Mouse (Mus musculus) embryonic facial prominence, embryonic 14.5 days (tissue): Measurements from ENCODE around the gene Pde4c. TPM values are rescaled to one million over a fixed set of nuclear protein-coding genes. Genes with fewer than 3 reads are reported as not detected.

Experiments
- ATAC-seq: fragments of 200-750 bp; cut with Nextera tagmentation; 2 replicates; pipeline ENCODE4 v1.8.0; 2017; ENCODE audit warnings: low read depth, moderate number of reproducible peaks, moderate TSS enrichment
- DNase-seq: peaks from one replicate; pipeline ENCODE4 v3.0.0-alpha.2; 2015; ENCODE audit warnings: low spot score
- H3K27ac ChIP-seq: fragments of 300-500 bp; sonication (generic); replicated peaks from 2 replicates; pipeline ENCODE4 v1.5.1; 2014; ENCODE audit warnings: low read depth, mild to moderate bottlenecking, low read length, moderate library complexity
- H3K27me3 ChIP-seq: fragments of 300-500 bp; sonication (generic); replicated peaks from 2 replicates; pipeline ENCODE4 v1.6.1; 2014; ENCODE audit warnings: low read length; ENCODE audit not compliant: control insufficient read depth, insufficient read depth
- H3K36me3 ChIP-seq: fragments of 300-500 bp; sonication (generic); 2 replicates; pipeline ENCODE4 v1.6.1; 2014; ENCODE audit warnings: low read length, mixed read lengths; ENCODE audit not compliant: control insufficient read depth, insufficient read depth
- H3K4me1 ChIP-seq: fragments of 300-500 bp; sonication (generic); 2 replicates; pipeline ENCODE4 v1.6.1; 2014; ENCODE audit warnings: antibody characterized with exemption, low read length; ENCODE audit not compliant: control insufficient read depth, insufficient read depth
- H3K4me2 ChIP-seq: fragments of 300-500 bp; sonication (generic); 2 replicates; pipeline ENCODE4 v1.6.1; 2014; ENCODE audit warnings: low read depth, mild to moderate bottlenecking, low read length, moderate library complexity, mixed read lengths
- H3K4me3 ChIP-seq: fragments of 300-500 bp; sonication (generic); 2 replicates; pipeline ENCODE4 v1.5.1; 2014; ENCODE audit warnings: low read depth, mild to moderate bottlenecking, low read length
- H3K9ac ChIP-seq: fragments of 300-500 bp; sonication (generic); 2 replicates; pipeline ENCODE4 v1.6.1; 2014; ENCODE audit warnings: low read depth, mild to moderate bottlenecking, low read length, moderate library complexity, mixed read lengths
- H3K9me3 ChIP-seq: fragments of 300-500 bp; sonication (generic); 2 replicates; pipeline ENCODE4 v1.6.1; 2016; ENCODE audit warnings: low read length; ENCODE audit not compliant: control insufficient read depth
- WGBS: fragments of 180-500 bp; shearing (Covaris S2); extraction: QIAGEN DNeasy Blood & Tissue Kit; methylation state at CpG from one replicate; pipeline ENCODE4 v1.1.7; 2014; 5-methylcytosine and 5-hydroxymethylcytosine counted together
- polyA plus RNA-seq: library from polyadenylated mRNA; unstranded; fragments of >200 nt; fragmentation: Nextera tagmentation; extraction: Ambion mirVana; gene quantifications from 2 replicates; pipeline ENCODE4 v1.2.1, GENCODE M21; 2014

Pde4c gene
- 0.16 and 0.22 TPM in 2 replicates for polyA plus RNA-seq

DNA sequence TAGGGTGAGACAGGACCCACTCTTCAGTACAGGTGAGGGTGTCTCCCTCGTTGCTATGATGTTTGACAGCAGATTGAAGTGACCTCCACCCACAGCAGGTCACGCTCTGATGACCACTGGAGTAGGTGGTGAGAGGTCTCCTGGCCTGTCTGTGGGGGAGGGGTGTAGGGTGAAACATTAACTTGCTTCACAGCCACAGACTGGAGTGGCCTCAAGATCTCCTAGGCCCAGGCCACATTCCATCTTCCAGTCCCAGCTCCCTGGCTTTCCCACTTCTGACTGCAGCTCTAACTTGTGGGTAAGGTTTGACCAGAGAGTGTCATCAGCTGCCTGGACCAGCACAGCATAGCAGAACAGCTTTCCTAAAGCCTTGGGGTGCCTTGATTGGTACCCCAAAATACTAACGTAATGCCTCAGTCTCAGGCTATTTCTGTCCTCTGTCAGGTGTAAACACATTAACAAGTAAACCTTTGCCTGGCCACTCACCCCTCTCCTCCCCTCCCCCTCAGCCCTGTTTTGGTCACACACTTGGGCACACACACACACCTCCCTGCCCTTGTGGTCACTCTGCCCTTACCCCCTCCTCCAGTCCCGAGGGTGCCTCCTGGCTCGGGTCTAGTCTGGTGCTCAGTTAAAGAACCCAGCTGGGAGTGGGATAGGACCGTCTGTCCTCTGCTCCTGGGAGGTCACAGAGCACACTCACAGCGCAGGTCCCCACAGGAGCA, at the start of gene Pde4c:
TSS of gene Pde4c (plus strand) at position 235 of the 725 bp plus-strand sequence.
- no peak within 1 kb of the TSS for H3K4me3 ChIP-seq
- no peaks in the 10 kb centered on the region for H3K4me1 ChIP-seq
- H3K36me3 ChIP-seq: no peaks in the 10 kb centered on the region
- H3K27me3 ChIP-seq: peaks cover 16% of the 10 kb centered on the region
- no peaks in the 10 kb centered on the region for H3K9me3 ChIP-seq
- WGBS: 53% methylated on average over 7 of the region's 7 CpGs
- no peak within 1 kb of the TSS for H3K27ac ChIP-seq
- ATAC-seq (no peak), DNase-seq (no peak)
- H3K4me2 ChIP-seq: no peak within 1 kb of the TSS
- no peak within 1 kb of the TSS for H3K9ac ChIP-seq

DNA sequence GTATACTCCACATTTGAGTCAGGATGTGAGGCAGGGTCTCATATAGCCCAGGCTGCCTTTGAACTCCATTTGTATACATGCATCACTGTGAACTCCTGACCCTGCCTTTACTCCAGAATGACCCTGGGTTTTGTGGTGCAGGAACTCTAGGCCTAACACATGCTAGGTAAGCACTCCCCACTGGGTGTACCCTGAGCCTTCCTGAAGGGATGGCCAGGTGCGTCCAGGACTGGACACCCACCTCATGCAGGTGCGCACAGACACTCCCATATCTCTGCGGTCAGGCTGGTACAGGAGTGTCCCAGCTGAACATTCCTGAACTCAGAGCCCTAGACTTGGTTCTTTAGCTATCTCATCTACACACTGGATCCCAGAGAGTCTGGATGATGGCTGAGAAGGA, 49.4 kb upstream of the Pde4c start:
- peak overlapping the region; percentile 82 for H3K4me2 ChIP-seq
- no peaks in the 10 kb centered on the region for H3K27me3 ChIP-seq
- H3K27ac ChIP-seq: peak overlapping the region; percentile 95
- H3K4me1 ChIP-seq: peaks cover 6% of the 10 kb centered on the region
- WGBS: 89% methylated on average over 3 of the region's 3 CpGs
- DNase-seq: no peak
- peak overlapping the region; percentile 70 for H3K4me3 ChIP-seq
- peak overlapping the region; percentile 82 for H3K9ac ChIP-seq
- H3K36me3 ChIP-seq: peaks cover 19% of the 10 kb centered on the region; the same call in 1 of the 2 replicates
- no peak for ATAC-seq
- no peaks in the 10 kb centered on the region for H3K9me3 ChIP-seq

DNA sequence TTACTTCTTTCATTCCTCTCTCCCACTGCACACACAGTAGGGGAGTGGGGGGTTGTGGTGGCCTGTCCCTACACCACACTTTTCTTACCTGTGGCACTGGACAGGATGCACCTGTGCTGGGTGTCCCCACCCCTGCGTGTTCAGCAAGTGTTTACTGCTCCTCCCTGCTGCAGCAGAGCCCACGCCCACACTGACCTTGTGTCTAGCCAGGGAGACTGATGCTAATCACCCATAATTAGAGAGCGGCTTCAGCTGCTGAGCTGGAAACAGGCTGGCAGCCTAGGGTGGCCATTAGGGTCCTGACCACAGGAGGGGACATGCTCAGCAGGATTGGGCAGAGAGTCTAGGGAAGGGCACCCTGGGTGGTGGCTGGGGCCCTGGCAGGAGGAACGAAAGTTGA, 48.8 kb upstream of the Pde4c start:
- Histone ChIP-seq H3K4me3 (no peak overlapping the region), H3K36me3 (peaks cover 24% of the 10 kb centered on the region; the same call in 1 of the 2 replicates), H3K27ac (no peak overlapping the region), H3K9ac (peak overlapping the region; percentile 82; the same call in 1 of the 2 replicates), H3K27me3 (no peaks in the 10 kb centered on the region), H3K4me1 (peaks cover 6% of the 10 kb centered on the region), H3K4me2 (peak overlapping the region; percentile 82; the same call in 1 of the 2 replicates), H3K9me3 (no peaks in the 10 kb centered on the region)
- WGBS: 62% methylated on average over 4 of the region's 4 CpGs
- DNase-seq: peak; percentile 30
- ATAC-seq: no peak

DNA sequence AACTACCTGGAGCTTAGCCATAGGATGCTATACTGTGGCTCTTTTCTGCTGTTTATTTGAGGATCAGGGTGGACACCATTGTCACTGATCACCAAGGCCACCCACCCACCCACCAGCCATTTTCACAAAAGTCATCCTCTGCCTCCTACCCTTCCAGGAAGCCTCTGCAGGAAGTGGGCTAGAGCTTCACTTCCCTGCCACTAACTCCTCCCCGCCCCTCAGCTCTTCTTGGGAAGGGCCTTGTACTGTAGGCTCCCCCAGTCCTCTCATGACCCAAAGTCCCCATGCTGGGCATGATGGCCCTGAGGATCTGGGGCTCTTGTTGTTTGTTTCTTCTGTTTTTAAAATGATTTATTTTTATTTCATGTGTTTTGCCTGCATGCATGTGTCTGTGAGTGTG, 48.2 kb upstream of the Pde4c start:
- WGBS: 88% methylated on average over 1 of the region's 1 CpGs
- Histone ChIP-seq H3K9ac (no peak overlapping the region), H3K36me3 (peaks cover 25% of the 10 kb centered on the region; the same call in 1 of the 2 replicates), H3K4me3 (no peak overlapping the region), H3K4me1 (peaks cover 6% of the 10 kb centered on the region), H3K27ac (no peak overlapping the region), H3K9me3 (no peaks in the 10 kb centered on the region), H3K27me3 (no peaks in the 10 kb centered on the region), H3K4me2 (no peak overlapping the region)
- DNase-seq (no peak), ATAC-seq (no peak)

DNA sequence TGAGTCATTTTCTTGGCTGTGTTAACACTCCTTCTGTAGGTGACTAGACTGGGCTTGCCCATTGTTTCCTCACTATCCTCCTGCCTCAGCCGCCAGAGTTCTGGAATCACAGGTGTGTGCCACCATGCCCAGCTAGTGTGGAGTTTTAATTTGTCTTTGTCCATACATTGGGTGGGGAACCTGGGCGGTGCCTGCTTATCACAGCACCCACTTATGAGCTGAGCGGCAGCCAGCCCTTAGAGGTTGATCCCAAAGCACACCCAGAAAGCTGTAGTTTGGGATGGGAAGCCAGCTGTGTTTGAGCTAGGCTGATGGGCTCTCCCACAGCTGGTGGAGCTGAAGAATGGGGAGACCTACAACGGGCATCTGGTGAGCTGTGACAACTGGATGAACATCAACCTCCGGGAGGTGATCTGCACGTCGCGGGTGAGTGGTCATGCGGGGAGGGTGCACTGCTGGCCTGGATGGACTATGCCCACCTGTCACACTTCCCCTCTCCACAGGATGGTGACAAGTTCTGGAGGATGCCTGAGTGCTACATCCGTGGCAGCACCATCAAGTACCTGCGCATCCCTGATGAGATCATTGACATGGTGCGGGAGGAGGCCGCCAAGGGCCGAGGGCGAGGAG, 46.0 kb upstream of the Pde4c start:
- H3K36me3 ChIP-seq: peaks cover 25% of the 10 kb centered on the region; the same call in 1 of the 2 replicates
- no peak overlapping the region for H3K4me2 ChIP-seq
- H3K9ac ChIP-seq: no peak overlapping the region
- H3K9me3 ChIP-seq: no peaks in the 10 kb centered on the region
- 89% methylated on average over 15 of the region's 15 CpGs for WGBS
- DNase-seq: no peak
- no peak overlapping the region for H3K4me3 ChIP-seq
- H3K27me3 ChIP-seq: no peaks in the 10 kb centered on the region
- ATAC-seq: no peak
- peaks cover 15% of the 10 kb centered on the region for H3K4me1 ChIP-seq
- H3K27ac ChIP-seq: no peak overlapping the region

DNA sequence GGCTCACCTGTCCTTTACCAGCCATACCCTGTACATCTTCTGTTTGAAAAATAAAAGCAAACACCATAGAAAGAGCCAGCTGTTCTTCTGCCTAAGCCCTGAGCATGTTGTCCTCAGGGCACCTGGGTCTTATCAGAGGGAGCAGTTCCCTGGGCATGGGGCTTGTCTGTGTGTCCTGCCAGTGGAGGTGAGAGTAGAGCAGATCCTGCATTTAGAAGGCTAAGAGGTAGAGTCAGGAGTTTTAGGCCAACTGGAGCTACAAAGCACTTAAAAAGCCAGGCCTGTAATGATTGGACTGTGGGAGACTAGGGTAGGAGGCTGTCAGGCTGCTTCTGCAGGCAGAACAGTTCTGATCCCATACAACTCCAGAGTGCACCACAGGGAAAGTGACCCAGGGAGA, 44.8 kb upstream of the Pde4c start:
- ATAC-seq: no peak

DNA sequence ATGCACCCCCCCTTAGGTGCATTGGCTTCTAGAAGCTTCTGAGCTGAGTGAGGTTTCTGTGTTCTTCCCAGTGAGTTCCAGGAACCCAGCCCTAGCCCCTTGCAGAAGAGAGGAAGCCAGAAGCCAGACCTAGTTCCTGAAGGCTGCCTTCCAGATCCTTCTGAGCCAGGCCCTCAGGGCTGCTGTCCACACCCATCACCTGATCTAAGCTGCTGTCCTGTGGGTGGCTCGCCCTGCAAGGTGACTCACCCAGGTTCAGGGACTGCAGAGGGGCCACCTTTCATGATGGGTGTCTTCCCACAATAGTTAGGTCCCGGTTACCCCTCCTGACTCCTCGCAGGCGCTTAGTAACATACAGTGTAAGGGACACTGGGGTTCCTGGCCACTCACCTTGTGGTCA, 44.1 kb upstream of the Pde4c start:
- Histone ChIP-seq H3K27me3 (no peaks in the 10 kb centered on the region), H3K4me2 (no peak overlapping the region), H3K27ac (no peak overlapping the region), H3K4me3 (no peak overlapping the region), H3K9me3 (no peaks in the 10 kb centered on the region), H3K4me1 (peaks cover 11% of the 10 kb centered on the region), H3K9ac (no peak overlapping the region), H3K36me3 (peaks cover 25% of the 10 kb centered on the region; the same call in 1 of the 2 replicates)
- no peak for ATAC-seq
- no peak for DNase-seq
- 94% methylated on average over 4 of the region's 4 CpGs for WGBS

More for the DNA sequence above, 44.8 kb upstream of the Pde4c start:
- peaks cover 17% of the 10 kb centered on the region for H3K4me1 ChIP-seq
- no peaks in the 10 kb centered on the region for H3K27me3 ChIP-seq
- H3K36me3 ChIP-seq: peaks cover 25% of the 10 kb centered on the region; the same call in 1 of the 2 replicates
- no peak for DNase-seq
- no peak overlapping the region for H3K4me3 ChIP-seq
- H3K4me2 ChIP-seq: no peak overlapping the region
- H3K9ac ChIP-seq: no peak overlapping the region
- no peaks in the 10 kb centered on the region for H3K9me3 ChIP-seq
- no peak overlapping the region for H3K27ac ChIP-seq

DNA sequence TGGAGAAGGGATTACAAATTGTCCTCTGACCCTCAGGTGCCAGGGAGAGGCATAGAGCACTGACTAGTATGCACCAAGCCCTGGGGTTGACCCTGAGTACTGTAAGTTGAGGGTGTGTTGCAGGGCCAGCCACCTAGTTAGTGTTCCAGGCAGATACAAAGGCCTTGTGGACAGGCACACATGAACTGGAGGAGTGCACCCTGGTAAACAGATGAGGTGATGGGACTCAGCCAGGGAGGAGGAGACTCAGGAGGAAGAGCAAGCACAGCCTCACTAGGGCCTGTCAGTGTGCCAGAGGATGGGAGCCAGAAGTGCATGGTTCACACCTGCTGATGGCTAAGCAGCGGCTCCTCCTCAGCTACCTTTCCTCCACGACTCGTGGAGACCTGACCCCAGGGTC, 43.5 kb upstream of the Pde4c start:
- Histone ChIP-seq H3K4me2 (no peak overlapping the region), H3K27ac (no peak overlapping the region), H3K4me3 (no peak overlapping the region), H3K4me1 (peaks cover 11% of the 10 kb centered on the region), H3K9me3 (no peaks in the 10 kb centered on the region), H3K9ac (no peak overlapping the region), H3K36me3 (peaks cover 25% of the 10 kb centered on the region; the same call in 1 of the 2 replicates), H3K27me3 (no peaks in the 10 kb centered on the region)
- DNase-seq (no peak), ATAC-seq (no peak)
- 75% methylated on average over 3 of the region's 3 CpGs for WGBS
